Mouse (Mus musculus) T-cell, adult 2 months (primary cell): ENCODE results near the gene Pcgf3.
"Not testable (repeated sequence)": the region's sequence is repeated elsewhere in the genome, so short reads cannot be mapped to it uniquely, and the experiment has no call there.

Experiments used
- DNase-seq: peaks from one replicate; pipeline ENCODE4 v3.0.0; 2022; ENCODE audit warnings: low spot score

Pcgf3 gene

DNA sequence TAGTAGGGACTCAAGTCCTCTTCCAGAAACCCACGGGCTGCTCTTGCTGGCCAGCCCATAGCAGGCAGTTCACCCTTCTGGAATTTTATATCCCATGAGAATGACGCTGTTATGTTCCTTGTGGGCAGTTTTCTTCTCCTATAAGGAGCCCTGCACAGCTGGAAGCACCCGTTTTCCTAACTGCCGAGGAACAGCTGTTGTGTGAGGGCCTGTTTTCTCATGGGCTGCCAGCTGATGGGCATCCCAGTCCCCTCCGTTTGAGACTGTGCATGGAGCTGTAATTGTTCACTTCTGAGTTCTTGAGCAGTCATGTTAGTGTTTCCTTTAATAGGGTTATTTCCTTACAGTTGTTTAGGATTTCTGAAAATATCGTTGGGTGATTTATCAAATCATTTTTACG lies 8.6 kb downstream of the Pcgf3 start:
- no peak for DNase-seq

DNA sequence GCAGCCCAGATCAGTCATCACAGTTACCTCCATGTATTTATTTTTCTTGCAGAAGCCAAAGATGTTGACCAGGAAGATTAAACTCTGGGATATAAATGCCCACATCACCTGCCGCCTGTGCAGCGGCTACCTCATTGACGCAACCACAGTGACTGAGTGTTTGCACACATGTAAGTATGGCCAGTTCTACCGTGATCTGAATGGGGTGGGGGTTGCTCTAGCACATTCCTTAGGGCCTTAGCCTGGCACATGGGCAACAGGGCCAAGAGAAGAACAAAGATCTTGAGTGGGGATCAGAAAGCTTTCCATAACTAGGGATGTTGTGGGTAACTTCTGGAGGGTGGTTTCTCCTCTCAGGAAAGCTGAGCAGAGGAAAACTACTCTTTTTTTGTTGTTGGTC lies 12.7 kb downstream of the Pcgf3 start:
- DNase-seq: no peak

DNA sequence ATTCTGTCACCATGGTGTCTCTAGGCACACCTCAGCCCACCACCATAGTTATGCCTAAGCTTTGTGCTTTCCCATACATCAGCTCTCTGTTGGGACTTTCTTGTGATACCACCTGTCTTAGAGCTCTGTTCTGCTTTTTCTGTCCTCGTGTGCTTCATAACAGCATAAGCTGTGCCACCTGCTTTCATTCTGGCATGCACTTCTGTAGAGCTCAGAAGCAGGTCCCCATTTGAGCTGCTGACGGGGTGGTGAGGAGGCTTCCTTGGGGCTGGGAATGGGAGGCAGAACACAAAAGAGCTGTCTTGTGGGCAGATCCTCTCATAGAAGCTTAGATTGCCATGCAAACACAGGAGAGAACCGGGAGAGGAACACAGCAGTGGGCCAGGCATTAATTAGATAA lies 14.9 kb downstream of the Pcgf3 start:
- DNase-seq: no peak

DNA sequence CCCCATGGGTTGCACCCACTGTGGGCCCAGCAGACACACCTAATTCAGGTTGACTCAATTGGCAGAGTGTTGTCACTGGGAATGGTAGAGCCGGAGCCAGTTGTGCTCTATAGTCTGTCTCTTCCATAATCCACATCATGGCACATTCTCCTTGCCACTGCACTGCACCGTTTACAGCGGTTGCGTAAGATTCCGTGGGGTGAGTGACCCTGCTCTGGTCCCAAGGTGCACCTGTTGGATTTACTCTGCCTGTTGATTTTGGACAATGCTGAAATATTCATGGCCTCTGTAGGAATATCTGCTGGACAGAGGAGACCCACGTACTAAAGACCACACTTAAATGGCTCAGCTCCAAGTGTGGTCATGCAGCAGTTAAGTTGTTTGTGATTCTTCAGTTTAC lies 22.0 kb downstream of the Pcgf3 start:
- no peak for DNase-seq

DNA sequence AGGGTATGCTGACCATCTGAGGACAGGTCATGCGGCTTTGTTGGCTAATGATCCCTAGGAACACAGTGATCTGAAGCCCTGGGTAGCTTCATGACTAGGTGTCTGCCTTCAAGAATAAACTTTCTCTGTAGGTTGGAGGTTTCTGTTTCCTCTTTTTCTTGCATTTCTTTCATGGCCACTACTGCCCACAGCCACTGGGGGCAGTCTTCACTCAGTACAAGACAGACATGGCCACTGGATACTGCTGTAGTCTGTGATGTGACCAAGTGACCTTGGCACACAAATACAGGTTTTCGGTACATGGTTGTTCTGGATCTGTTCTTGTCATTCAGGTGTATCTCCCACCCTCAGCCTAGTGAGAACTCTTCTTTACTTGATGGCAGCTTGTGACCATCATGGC lies 24.2 kb downstream of the Pcgf3 start:
- peak; percentile 28 for DNase-seq

DNA sequence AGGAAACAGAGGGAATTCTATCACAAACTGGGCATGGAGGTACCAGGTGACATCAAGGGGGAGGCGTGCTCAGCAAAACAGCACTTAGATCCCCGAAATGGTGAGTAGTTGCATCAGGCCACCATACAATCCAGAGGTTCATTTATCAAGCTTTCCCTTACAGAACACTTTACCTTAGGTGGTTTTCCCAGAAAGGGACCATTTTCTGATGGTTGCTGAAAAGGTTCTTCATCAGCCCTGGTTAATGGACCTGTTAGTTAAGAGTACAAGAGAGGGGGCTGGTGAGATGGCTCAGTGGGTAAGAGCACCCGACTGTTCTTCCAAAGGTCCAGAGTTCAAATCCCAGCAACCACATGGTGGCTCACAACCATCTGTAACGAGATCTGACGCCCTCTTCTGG lies 25.1 kb downstream of the Pcgf3 start:
- not testable (repeated sequence) for DNase-seq

DNA sequence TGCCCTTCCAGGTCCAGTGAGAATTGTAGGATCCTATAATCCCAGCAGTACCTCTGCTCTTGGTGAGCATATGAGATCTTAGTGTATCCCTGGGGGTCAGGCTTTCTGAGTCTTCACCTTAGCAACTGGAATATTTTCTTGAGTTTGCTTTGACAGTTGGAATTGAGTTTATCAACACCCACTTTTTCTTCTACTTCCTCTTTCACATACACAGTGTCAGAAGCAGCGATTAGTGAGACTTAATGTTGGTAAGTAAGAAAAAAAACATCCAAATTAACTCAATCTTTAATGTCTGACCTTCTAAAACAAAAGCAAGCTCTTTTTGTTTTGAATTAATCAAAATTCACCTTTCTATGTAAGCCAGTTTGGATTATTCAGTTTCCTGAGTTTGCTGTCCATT lies 40.5 kb downstream of the Pcgf3 start:
- DNase-seq: no peak

DNA sequence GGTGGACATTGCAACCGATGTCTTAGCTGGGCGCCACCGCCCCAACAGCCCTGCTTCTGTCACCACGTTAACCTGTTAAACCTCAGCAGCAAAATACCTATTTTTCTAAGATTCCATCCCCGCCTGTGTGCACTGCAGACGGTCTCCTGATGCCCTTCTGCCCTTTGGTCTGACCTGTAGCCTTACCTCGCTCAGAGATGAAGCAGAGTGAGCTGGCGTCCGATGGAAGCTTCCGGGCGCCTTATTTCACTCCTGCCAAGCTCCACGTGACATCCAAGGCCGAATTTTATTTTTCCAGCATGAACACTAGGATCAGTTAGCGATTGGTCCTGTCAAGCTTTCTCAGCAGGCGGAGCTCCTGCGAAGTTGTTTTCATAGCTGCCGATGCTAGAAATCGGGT lies 41.3 kb downstream of the Pcgf3 start:
- no peak for DNase-seq

DNA sequence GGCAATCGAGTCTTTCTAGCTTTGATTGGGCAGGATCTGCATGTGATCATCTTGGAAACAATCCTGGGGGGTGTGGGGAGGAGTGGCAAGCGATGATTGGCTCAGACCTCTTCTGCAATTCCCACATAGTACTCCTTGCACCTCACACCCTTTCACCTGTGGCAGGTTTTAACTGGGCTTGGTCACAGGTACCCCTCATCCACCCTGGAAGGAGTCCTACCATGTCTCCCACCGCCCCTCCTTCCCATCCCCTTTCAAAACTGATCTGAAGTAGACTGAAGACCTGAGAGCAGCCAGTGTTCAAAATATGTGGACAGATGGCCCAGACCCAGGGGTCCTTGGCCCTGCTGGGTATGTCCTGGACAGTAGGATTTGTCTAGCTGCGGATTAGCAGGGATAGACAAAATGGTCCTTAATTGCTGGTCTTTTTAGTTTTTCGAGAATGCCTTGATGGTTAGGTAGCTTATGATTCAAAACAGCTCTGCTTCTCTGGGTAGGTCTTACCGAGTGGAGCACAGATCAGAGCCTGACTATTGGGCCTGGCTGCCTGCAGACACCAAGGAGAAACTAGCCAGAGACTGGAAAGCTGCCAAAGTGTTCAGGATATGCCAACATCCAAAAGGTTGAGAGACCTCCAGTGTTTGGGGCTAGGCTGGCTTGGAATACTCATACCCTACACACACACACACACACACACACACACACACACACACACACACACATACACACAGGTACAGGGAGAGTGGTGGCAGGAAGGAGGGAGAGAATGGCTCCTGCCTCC lies 54.7 kb downstream of the Pcgf3 start:
- no peak for DNase-seq

DNA sequence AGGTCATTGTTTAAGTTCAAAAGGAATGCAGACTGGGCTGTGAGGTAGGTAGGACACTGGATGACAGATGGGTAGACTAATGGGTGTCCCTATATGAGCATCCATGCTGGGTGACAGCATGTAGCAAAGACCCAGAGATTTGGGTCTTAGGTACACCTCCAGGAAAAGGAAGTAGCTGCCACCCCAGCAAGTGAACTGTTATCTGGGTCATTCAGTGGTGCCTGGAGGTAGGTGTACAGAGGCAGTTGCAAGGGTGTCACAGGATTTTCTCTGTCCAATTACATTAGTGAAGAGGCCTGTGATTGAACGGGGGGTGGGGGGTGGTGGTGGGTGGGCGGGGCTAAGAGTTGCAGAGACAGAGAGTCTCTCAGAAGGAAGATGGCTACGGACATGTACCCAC lies 55.6 kb downstream of the Pcgf3 start:
- no peak for DNase-seq

DNA sequence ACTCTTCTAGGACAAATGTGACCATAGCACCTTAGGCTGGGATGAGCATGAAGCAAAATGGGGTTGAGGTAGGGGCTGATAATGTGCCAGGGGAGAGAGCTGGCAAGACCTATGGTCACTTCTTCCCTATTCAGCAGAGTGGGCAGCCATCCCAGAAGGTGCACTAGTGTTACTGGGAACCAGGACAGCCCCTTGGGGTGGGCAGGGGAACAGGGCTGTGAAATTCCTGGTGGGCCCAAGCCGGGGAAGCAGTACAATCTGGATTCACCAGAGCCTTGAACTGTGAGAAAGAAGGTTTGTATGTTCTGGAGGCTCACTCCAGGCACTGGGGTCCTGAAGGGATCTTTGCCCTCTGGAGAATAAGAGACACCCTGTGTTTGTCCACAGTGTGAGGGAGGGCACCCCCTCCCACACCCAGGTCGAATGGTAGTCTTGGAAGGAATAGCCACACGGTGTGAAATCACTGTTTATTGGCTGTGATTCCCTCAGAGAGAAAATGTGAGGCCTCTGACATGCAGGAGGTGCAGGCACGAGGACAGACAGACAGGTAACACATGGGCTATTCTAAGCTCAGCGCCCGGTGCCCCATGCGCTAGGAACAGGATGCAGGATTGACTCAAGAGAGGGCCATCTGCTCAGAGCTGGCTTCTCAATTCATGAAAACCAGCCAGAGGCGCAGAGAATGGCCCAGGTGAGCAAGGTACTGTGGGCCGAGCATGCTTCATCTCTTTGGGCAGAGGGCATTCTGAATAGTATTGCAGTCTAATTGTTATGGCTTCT lies 57.3 kb downstream of the Pcgf3 start:
- DNase-seq: no peak

DNA sequence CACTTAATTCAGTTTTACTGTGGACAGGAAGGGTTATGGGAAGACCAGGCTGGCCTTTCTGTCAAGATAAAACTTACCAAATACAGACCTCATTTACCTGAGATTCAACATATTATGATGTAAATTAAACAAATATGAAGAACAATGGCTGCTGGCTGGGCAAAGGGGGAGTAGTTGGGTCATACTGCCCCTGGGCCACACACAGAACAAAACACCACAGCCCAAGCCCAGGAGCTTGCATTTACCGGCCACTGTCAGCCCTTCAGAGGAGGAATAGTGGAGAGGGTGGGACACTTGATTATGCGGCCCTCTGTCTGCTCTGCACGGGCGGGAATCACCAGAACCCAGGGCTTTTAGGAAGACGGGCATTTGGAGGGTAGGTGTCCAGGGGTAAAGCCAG lies 57.9 kb downstream of the Pcgf3 start:
- no peak for DNase-seq

DNA sequence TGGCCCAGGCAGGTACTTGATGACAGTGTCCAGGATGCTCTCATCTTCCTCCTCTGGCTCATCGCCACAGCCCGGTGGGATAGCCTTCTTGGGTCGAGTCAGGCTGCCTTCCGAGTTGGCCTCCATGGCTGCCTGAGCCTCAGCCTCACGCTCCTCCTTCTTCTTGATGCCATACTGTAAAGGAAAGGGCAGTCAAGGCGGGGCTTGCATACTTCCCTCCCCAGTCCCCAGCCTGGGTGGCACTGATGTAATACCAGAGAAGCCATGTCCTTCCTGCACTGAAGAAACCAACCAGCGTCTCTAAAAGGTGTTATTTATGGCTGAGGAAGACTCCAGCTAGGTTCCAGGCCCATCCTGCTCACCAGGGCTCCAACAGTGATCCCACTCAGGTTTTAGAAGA lies 59.1 kb downstream of the Pcgf3 start:
- DNase-seq: no peak

DNA sequence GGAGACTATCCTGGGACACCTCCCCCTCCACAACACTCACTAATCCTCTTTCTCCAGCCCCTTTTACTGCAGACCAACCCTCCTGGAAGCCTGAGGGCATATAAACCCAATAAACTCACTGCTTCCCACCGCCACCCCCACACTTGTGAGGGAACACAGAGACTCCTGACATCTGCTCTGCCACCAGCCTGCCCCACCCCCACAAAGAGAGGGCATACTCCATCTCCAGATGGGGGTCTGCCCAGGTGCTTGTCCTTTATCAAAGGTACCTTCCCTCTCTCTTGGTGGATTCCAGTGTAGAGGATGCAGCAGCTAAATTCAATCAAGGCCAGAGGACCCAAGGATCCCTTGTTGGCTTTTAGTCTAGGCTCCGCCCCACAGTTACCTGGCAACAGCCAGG lies 60.0 kb downstream of the Pcgf3 start:
- DNase-seq: no peak

DNA sequence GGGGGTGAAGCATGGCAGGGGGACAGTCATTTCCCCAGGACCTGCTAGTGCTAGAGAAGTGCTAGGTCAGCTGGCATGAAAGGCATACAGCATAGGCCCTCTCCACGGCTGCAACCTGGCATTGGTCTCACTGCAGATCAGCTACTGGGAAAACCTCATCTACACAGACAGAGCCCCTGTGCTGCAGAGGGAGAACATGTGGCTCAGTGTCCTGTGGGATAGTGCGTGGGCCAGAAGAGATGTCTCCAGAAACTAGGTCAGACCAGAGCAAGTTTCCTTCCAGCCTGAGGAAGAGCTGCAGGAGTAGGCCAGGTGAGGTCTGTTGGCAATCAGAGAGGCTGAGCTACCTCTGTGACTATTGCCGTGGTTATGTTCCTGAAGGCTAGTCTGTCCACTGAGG lies 60.9 kb downstream of the Pcgf3 start:
- DNase-seq: no peak

DNA sequence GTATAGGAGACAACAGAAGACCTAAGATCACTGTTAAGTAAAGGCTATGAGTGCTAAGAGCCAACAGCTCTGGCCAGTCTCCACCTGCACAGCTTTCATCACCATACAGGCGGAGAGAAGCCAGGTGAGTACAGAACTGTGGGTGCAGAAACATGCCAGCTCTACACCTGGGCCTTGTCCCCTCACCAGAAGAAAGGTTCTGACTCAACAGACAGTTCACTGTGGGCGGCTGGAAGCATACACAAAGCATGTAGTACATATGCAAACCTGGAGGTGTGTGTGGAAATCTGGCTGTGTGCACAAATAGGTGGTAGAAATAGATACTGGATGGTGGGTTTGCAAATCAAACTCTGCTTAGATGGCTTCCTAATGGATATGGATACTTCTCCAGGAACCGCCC lies 61.6 kb downstream of the Pcgf3 start:
- no peak for DNase-seq

DNA sequence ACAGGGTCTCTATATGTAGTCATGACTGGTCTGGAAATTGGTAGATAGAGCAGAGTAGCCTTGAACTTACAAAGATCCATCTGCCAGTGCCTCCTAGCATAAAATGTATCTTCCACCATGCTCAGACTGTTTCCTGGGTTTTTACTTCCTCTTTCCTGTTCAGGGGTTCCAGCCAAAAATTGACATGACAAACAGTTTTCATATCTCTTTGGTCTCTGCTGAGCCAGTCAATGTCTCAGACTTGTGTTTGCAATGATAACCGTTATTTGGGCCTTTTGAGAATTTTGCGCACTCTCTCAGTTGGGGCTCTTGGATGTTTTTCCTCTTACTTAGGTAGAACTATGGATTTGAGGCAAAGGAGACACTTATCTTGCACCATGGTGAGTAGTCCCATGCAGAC lies 73.2 kb downstream of the Pcgf3 start:
- no peak for DNase-seq

DNA sequence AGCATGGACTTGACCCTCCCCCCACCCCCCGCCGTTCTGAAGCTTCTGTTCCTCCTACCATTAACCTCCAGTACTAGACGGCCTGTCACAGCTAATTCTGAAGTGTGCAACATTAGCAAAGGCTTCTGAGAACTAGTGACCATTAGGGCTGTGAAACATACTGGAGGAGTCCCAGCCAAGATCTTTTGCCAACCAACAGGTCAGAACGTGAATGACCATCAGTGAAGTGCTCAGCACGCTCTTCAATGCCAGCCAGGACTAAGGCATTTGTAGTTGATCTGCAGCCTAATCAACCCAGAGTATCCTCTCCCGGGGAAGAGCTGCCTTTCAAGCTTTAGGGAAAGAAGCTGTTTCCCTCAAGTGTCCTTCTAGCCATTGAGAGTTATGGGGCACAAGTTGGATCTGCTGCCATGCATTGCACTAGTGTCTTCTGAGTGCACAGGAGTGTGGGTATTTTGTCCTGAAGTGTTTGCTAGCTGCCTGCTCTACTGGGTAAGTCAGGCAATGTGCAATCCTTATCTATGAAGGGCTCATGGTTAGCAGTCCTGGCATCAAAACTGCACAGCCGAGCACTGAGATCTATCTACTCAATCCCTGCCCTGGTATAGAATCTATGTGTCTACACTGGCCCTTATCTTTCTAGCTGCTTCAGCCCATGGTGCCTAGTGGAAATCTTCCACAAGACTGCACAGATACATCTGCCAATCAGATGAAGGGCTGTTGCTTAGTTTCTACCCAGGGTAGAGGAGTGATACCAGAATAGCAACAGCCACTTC lies 82.7 kb downstream of the Pcgf3 start:
- no peak for DNase-seq

DNA sequence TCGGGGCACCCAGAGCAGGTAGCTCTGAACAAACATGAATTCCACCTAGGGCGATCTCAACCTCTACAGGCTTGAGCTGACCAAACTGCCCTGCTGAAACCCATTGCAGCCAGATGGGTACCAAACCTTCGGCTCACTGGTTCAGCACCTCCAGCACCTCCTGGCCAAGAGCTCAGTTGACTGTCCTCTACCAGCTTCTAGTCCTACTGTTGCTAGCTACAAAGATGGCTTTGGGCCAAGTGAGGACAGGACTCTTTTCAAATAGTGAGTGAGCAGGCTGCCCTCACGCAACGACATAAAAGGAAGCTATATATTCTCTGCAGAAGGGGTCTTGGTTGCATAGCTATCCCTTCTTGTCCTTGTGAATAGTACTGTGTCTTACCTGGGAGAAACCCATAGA lies 86.6 kb downstream of the Pcgf3 start:
- DNase-seq: no peak

DNA sequence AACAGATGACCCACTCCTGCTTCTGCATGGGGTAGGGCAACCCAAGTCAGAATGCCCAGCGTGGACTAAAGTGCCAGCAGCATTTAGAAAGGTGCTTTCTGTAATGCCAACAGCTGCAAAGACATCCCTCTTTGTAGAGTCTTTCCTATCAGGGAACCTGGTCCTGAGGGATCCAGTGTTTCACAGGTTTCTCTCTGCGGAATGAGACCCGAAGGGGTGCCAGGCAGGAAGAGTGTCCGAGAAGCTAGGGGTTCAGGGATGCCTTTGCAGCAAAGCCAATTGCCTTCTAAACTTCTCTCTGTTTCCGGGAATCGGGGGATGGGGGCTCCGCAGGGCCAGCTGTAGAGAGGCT lies 88.1 kb downstream of the Pcgf3 start:
- no peak for DNase-seq

DNA sequence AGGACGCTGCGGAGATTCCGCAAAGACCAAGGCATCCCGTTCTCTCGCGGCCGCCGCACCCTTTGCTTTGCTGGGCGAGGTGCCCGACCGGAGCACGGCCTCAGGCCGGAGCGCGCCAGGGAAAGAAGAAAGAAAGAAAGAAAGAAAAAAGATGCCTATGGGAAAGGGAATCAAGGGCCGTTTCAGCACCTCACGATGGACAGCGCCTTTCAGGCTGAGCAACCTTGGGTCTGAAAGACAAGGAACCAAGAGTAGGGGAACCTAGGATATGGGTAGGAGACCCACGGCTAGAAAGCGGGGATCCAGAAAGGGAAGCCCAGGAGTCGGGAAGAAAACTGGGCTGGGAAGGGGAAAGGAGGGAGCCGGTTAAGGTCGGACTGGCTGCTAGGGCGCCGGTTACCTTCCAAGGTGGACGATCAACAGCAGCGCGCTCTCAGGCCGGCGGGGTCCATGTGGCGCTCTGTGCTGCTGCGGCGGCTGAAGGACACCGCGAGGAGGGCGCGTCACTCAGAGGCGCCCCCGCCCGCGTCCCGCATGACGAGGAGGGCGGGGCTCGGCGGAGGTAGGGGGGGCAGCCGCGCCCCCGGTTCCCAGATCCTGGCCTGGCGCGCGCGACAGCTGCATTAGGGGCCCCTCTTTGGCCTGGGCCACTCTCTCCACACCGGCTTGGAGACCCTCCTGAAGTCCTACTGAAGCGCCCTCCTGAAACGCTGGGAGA lies 88.6 kb downstream of the Pcgf3 start, which contains the start of gene Cplx1:
Cplx1 (minus strand) TSS at position 536 of the 718 bp plus-strand sequence.
- DNase-seq: no peak

DNA sequence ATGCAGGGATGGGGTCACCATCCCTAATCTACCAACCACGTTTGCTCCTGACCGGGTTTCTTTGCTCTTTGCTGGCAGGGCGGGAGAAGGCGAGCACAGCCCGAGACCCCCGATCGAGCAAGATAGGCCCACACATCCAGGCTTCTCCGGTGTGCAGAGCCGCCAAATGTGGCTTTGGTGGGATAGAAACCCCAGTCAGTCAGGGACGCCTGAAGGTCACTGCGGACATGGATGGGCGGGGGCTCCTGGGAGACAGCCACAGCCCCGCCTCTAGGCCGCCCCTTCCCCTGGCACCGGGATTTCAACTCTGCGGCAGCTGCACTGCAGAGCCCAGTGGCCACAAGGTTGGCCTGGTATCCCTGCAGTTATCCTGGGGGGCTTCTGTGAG lies 89.2 kb downstream of the Pcgf3 start:
- DNase-seq: no peak
